Mouse (Mus musculus) embryonic fibroblast, embryonic 13.5 days (primary cell): Measurements from ENCODE around the gene Elmsan1. TPM values are rescaled to one million over a fixed set of nuclear protein-coding genes. Genes with fewer than 3 reads are reported as not detected.

Source experiments
- H3K27ac ChIP-seq: 2 replicates; pipeline ENCODE4 v1.5.1; 2012; ENCODE audit warnings: low read length, control low read depth, inconsistent platforms; ENCODE audit not compliant: insufficient read depth
- H3K4me1 ChIP-seq: 2 replicates; pipeline ENCODE4 v1.6.1; 2011; ENCODE audit warnings: low read length; ENCODE audit not compliant: control insufficient read depth, insufficient read depth
- H3K4me3 ChIP-seq: 2 replicates; pipeline ENCODE4 v1.5.1; 2011; ENCODE audit warnings: mild to moderate bottlenecking, control low read depth, low read length; ENCODE audit not compliant: insufficient read depth
- CTCF ChIP-seq: IDR thresholded peaks from 2 replicates; pipeline ENCODE4 v1.5.1; 2011; ENCODE audit warnings: mild to moderate bottlenecking, control low read depth, low read length, moderate library complexity, borderline replicate concordance; ENCODE audit not compliant: insufficient read depth
- POLR2A ChIP-seq: IDR thresholded peaks from 2 replicates; pipeline ENCODE4 v1.6.1; 2011; ENCODE audit warnings: low read depth, mild to moderate bottlenecking, control low read depth, low read length, moderate library complexity
- polyA plus RNA-seq: library from polyadenylated mRNA; stranded (reverse); fragments of >200 nt; gene quantifications from 2 replicates; pipeline ENCODE4 v1.2.4, GENCODE M21; 2011; ENCODE audit warnings: low read depth; ENCODE audit not compliant: missing spikeins, insufficient read length

Elmsan1 gene
- polyA plus RNA-seq, 1 experiment: 20.6 TPM

DNA sequence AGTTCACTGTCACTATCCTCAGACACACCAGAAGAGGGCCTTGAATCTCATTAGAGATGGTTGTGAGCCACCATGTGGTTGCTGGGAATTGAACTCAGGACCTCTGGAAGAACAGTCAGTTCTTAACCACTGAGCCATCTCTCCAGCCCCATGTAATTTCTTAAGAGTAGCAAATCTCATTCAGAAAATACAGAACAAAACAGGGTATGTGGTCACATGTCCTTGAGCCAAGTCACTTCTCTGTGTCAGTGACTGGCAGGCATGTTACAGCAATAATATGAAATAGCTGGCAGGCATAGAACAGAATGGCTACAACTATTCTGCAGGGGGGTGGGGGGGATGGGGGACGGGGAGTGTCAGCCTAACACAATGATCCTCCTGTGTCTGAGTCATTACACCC lies 118.6 kb downstream of the Elmsan1 start:
- no peak for TF ChIP-seq POLR2A
- no peak for TF ChIP-seq CTCF
- Histone ChIP-seq H3K4me3 (no peak overlapping the region), H3K27ac (no peak overlapping the region), H3K4me1 (no peaks in the 10 kb centered on the region)

DNA sequence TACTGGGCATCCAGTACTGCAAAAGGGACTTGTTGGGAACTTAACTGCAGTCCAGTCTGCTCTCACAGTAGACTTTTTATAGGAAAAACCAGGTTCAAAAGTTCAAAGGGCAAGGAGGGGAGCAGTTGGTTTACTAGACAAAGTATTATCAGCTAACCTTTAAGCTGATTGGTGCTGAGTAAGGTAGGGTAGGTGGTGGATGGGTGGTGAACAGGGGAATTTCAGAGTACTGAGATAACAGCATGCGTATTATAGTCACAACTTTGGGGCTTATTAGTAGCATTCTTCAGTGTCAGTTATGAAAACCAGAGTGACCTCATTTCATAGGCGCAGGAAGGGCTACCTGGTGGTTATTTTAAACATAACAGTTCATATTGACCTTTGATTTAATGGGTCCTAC lies 119.1 kb downstream of the Elmsan1 start:
- no peaks in the 10 kb centered on the region for H3K4me1 ChIP-seq
- no peak overlapping the region for H3K4me3 ChIP-seq
- H3K27ac ChIP-seq: no peak overlapping the region
- TF ChIP-seq POLR2A (no peak), CTCF (no peak)

Other genes with a start within 250 kb of the Elmsan1 start
- not detected in 2 replicates for gene Heatr4, start 234.0 kb downstream of the Elmsan1 start, polyA plus RNA-seq
- gene Acot2, start 231.0 kb downstream of the Elmsan1 start, polyA plus RNA-seq: 19.7 and 28.9 TPM in 2 replicates
- 7.0 and 12.4 TPM in 2 replicates for gene Acot1, start 209.4 kb downstream of the Elmsan1 start, polyA plus RNA-seq
- gene Acot4, start 180.5 kb downstream of the Elmsan1 start, polyA plus RNA-seq: 0.23 and 0.37 TPM in 2 replicates
- not detected in 2 replicates for gene Gm49366, start 179.9 kb downstream of the Elmsan1 start, polyA plus RNA-seq
- not detected in 2 replicates for gene Acot3, start 166.7 kb downstream of the Elmsan1 start, polyA plus RNA-seq
- not detected in 2 replicates for gene Acot5, start 149.6 kb downstream of the Elmsan1 start, polyA plus RNA-seq
- gene Acot6, start 118.2 kb downstream of the Elmsan1 start, polyA plus RNA-seq: 3.1 and 4.4 TPM in 2 replicates
- gene Dnal1, start 104.5 kb downstream of the Elmsan1 start, polyA plus RNA-seq: 14.4 and 21.6 TPM in 2 replicates
- gene Pnma1, start 70.4 kb downstream of the Elmsan1 start, polyA plus RNA-seq: 0.30 and 0.35 TPM in 2 replicates
- gene Ptgr2, start 66.4 kb upstream of the Elmsan1 start, polyA plus RNA-seq: 41.6 and 43.7 TPM in 2 replicates
- gene Zfp410, start 98.0 kb upstream of the Elmsan1 start, polyA plus RNA-seq: 39.1 and 46.0 TPM in 2 replicates
- 18.7 and 21.9 TPM in 2 replicates for gene Coq6, start 142.8 kb upstream of the Elmsan1 start, polyA plus RNA-seq
- gene Fam161b, start 143.0 kb upstream of the Elmsan1 start, polyA plus RNA-seq: 0.61 and 0.94 TPM in 2 replicates
- 13.7 and 14.6 TPM in 2 replicates for gene Entpd5, start 190.1 kb upstream of the Elmsan1 start, polyA plus RNA-seq
- 0.22 and 0.95 TPM in 2 replicates for gene Bbof1, start 190.2 kb upstream of the Elmsan1 start, polyA plus RNA-seq
- 14.8 and 15.8 TPM in 2 replicates for gene Rnf113a2, start 198.3 kb upstream of the Elmsan1 start, polyA plus RNA-seq
- gene Aldh6a1, start 232.1 kb upstream of the Elmsan1 start, polyA plus RNA-seq: 14.2 and 19.1 TPM in 2 replicates
- 10.3 and 14.5 TPM in 2 replicates for gene Lin52, start 232.5 kb upstream of the Elmsan1 start, polyA plus RNA-seq